Mouse (Mus musculus) heart, embryonic 14.5 days (tissue): ENCODE data around the gene Plscr5. TPM values are rescaled to one million over a fixed set of nuclear protein-coding genes. Genes with fewer than 3 reads are reported as not detected.

Source experiments
- ATAC-seq: fragments of 200-750 bp; cut with Nextera tagmentation; 2 replicates; pipeline ENCODE4 v1.8.0; 2017; ENCODE audit warnings: low read depth, moderate TSS enrichment; ENCODE audit not compliant: insufficient number of reproducible peaks, insufficient read depth, low FRiP score
- H3K27ac ChIP-seq, 2 experiments: fragments of 200-500 bp in 1 of 2; fragments of 300-500 bp in 1 of 2; sonication (generic) in 1 of 2; replicated peaks in 1 of 2; 2 replicates each; pipeline ENCODE4 v1.5.1; 2012 to 2014; ENCODE audit warnings: low read depth in 2 of 2, low read length in 2 of 2, control low read depth in 1 of 2, mild to moderate bottlenecking in 1 of 2, mixed read lengths in 1 of 2; ENCODE audit not compliant: control insufficient read depth in 1 of 2, insufficient read depth in 1 of 2
- H3K27me3 ChIP-seq: fragments of 300-500 bp; sonication (generic); 2 replicates; pipeline ENCODE4 v1.6.1; 2014; ENCODE audit warnings: mild to moderate bottlenecking, low read length, control low read depth; ENCODE audit not compliant: control insufficient read depth, insufficient read depth
- H3K36me3 ChIP-seq: fragments of 300-500 bp; sonication (generic); 2 replicates; pipeline ENCODE4 v1.6.1; 2014; ENCODE audit warnings: mild to moderate bottlenecking, control low read depth, low read length, mixed read lengths; ENCODE audit not compliant: control insufficient read depth, insufficient read depth
- H3K4me1 ChIP-seq, 2 experiments: fragments of 200-500 bp in 1 of 2; fragments of 300-500 bp in 1 of 2; sonication (generic) in 1 of 2; 2 replicates each; pipeline ENCODE4 v1.6.1; 2012 to 2014; ENCODE audit warnings: low read length in 2 of 2, control low read depth in 1 of 2, mixed read lengths in 1 of 2; ENCODE audit not compliant: control insufficient read depth in 2 of 2, insufficient read depth in 2 of 2
- H3K4me2 ChIP-seq: fragments of 300-500 bp; sonication (generic); 2 replicates; pipeline ENCODE4 v1.6.1; 2014; ENCODE audit warnings: mild to moderate bottlenecking, low read length
- H3K4me3 ChIP-seq, 2 experiments: fragments of 200-500 bp in 1 of 2; fragments of 300-500 bp in 1 of 2; sonication (generic) in 1 of 2; 2 replicates each; pipeline ENCODE4 v1.5.1; 2012 to 2014; ENCODE audit warnings: low read length in 2 of 2, mild to moderate bottlenecking in 2 of 2, control low read depth in 1 of 2, low read depth in 1 of 2, moderate library complexity in 1 of 2; ENCODE audit not compliant: control insufficient read depth in 1 of 2, insufficient read depth in 1 of 2
- H3K9ac ChIP-seq: fragments of 300-500 bp; sonication (generic); 2 replicates; pipeline ENCODE4 v1.6.1; 2014; ENCODE audit warnings: mild to moderate bottlenecking, low read length
- H3K9me3 ChIP-seq: fragments of 300-500 bp; sonication (generic); 2 replicates; pipeline ENCODE4 v1.6.1; 2016; ENCODE audit warnings: low read length, control low read depth; ENCODE audit not compliant: control insufficient read depth
- WGBS: fragments of 180-500 bp; shearing (Covaris S2); extraction: QIAGEN DNeasy Blood & Tissue Kit; methylation state at CpG from one replicate; pipeline ENCODE4 v1.1.7; 2014; 5-methylcytosine and 5-hydroxymethylcytosine counted together
- polyA plus RNA-seq: library from polyadenylated mRNA; unstranded; fragments of >200 nt; fragmentation: Nextera tagmentation; extraction: Ambion mirVana; gene quantifications from 2 replicates; pipeline ENCODE4 v1.2.1, GENCODE M21; 2014

The Plscr5 gene
- polyA plus RNA-seq, 1 experiment from 2014 or later = not detected

DNA sequence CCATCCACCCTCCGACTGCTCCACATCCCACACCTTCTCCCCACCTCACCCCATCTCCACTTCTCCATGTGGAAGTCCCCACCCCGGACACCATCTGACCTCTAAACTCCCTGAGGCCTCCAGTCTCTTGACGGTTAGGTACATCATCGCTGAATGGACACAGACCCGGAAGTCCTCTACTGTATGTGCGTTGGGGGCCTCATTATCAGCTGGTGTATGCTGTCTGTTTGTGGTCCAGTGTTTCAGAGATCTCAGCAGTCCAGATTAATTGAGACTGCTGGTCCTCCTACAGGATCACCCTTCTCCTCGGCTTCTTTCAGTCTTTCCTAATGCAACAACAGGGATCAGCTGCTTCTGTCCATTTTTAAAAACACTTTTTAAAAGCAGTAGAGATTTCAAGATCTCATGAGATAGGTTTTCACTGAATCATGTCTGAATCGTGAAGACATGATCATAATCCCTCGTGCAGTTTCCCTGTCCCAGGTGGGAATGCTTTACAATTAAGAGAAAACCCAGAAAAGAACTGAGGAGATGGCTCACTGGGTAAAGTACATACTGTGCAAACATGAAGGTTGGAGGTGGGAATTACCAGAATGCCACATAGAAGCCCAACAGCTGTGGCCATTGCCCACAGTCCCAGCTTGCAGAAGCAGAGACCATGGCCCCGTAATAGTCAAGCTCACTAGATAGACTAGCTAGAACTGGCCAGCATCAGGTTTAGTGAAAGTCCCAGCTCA is 61.0 kb downstream of the Plscr5 start:
- H3K36me3 ChIP-seq = 0 out of 2 replicates have a peak, but pooled peaks cover 5% of the 10 kb centered on the region
- ATAC-seq = no peak

More for the DNA sequence above, 61.0 kb downstream of the Plscr5 start:
- no peaks in the 10 kb centered on the region for H3K9me3 ChIP-seq
- H3K27me3 ChIP-seq = no peaks in the 10 kb centered on the region
- H3K4me1 ChIP-seq = peaks cover 2 to 9% of the 10 kb centered on the region in 2 experiments
- WGBS = 85% methylated on average over 10 of the region's 10 CpGs
- no peak overlapping the region for H3K9ac ChIP-seq
- H3K4me2 ChIP-seq = no peak overlapping the region
- no peak overlapping the region for H3K4me3 ChIP-seq
- no peak overlapping the region for H3K27ac ChIP-seq

Other genes with a start within 250 kb of the Plscr5 start
- 29.7 and 29.9 TPM in 2 replicates for gene Plscr1, start 56.8 kb downstream of the Plscr5 start, polyA plus RNA-seq
- gene Plscr2, start 82.7 kb downstream of the Plscr5 start, polyA plus RNA-seq = 9.1 and 10.4 TPM in 2 replicates
- not detected in 2 replicates for gene 1700057G04Rik, start 116.4 kb downstream of the Plscr5 start, polyA plus RNA-seq